Mouse (Mus musculus): ENCODE measurements around the gene Map2k3. TPM values are rescaled to one million over a fixed set of nuclear protein-coding genes. Genes with fewer than 3 reads are reported as not detected.

Gene Map2k3
- polyA plus RNA-seq, 1 experiment from 2014 or later: 116 TPM

Other genes starting within 250 kb of the Map2k3 start
- 38.2 and 41.4 TPM in 2 replicates for gene Llgl1, start 232.3 kb upstream of the Map2k3 start, polyA plus RNA-seq (2015; fragmentation: Nextera tagmentation; extraction: Ambion mirVana)
- 76.8 and 78.9 TPM in 2 replicates for gene Flii, start 204.8 kb upstream of the Map2k3 start, polyA plus RNA-seq (2015; fragmentation: Nextera tagmentation; extraction: Ambion mirVana)
- 9.9 and 11.3 TPM in 2 replicates for gene Mief2, start 203.6 kb upstream of the Map2k3 start, polyA plus RNA-seq (2015; fragmentation: Nextera tagmentation; extraction: Ambion mirVana)
- 11.6 and 12.8 TPM in 2 replicates for gene Top3a, start 154.7 kb upstream of the Map2k3 start, polyA plus RNA-seq (2015; fragmentation: Nextera tagmentation; extraction: Ambion mirVana)
- 4.5 and 5.2 TPM in 2 replicates for gene Smcr8, start 154.5 kb upstream of the Map2k3 start, polyA plus RNA-seq (2015; fragmentation: Nextera tagmentation; extraction: Ambion mirVana)
- 72.6 and 85.4 TPM in 2 replicates for gene Shmt1, start 120.3 kb upstream of the Map2k3 start, polyA plus RNA-seq (2015; fragmentation: Nextera tagmentation; extraction: Ambion mirVana)
- 42.7 and 45.6 TPM in 2 replicates for gene Dhrs7b, start 101.4 kb upstream of the Map2k3 start, polyA plus RNA-seq (2015; fragmentation: Nextera tagmentation; extraction: Ambion mirVana)
- 60.3 and 60.8 TPM in 2 replicates for gene Tmem11, start 52.8 kb upstream of the Map2k3 start, polyA plus RNA-seq (2015; fragmentation: Nextera tagmentation; extraction: Ambion mirVana)
- gene Natd1, start 17.3 kb upstream of the Map2k3 start, polyA plus RNA-seq (2015; fragmentation: Nextera tagmentation; extraction: Ambion mirVana): 12.1 and 15.0 TPM in 2 replicates
- 1.7 TPM in 2 replicates for gene Kcnj12, start 90.5 kb downstream of the Map2k3 start, polyA plus RNA-seq (2015; fragmentation: Nextera tagmentation; extraction: Ambion mirVana)
- gene Tnfrsf13b, start 194.7 kb downstream of the Map2k3 start, polyA plus RNA-seq (2015; fragmentation: Nextera tagmentation; extraction: Ambion mirVana): 2.5 and 3.4 TPM in 2 replicates
- gene Usp22, start 243.0 kb downstream of the Map2k3 start, polyA plus RNA-seq (2015; fragmentation: Nextera tagmentation; extraction: Ambion mirVana): 92.9 and 104 TPM in 2 replicates